Mouse (Mus musculus) heart, adult 18-20 months (tissue): ENCODE measurements around the gene Mxra7. TPM values are rescaled to one million over a fixed set of nuclear protein-coding genes. Genes with fewer than 3 reads are reported as not detected.
A peak's percentile ranks its signal among the peaks of the same experiment; 100 is the strongest.
"Not testable (repeated sequence)": the region's sequence is repeated elsewhere in the genome, so short reads cannot be mapped to it uniquely, and the experiment has no call there.

ENCODE experiments used
- DNase-seq, 2 experiments: peaks; one replicate each; pipeline ENCODE4 v3.0.0; 2021 to 2022; ENCODE audit warnings: mixed read lengths in 1 of 2
- long read RNA-seq, 2 experiments: library from polyadenylated mRNA; stranded (forward); transcript quantifications; one replicate each; pipeline ENCODE4 v2.0.0; 2021
- total RNA-seq, 2 experiments: library from RNA; stranded (reverse); gene quantifications; 2 replicates each; pipeline ENCODE4 v1.2.3; 2021

Gene Mxra7
- total RNA-seq = 10 to 100 TPM; 14.8 to 18.7 TPM
- long read RNA-seq, experiment 1, transcript Mxra7-201 (4 exons, 2,063 nt) = major isoform, 11 of 14 reads
- long read RNA-seq, experiment 1, partial matches to known transcripts = 1 of 14 reads
- long read RNA-seq, experiment 1, other reads (novel, unspliced or antisense) = 0 of 14 reads
- long read RNA-seq, experiment 2, transcript Mxra7-201 (4 exons, 2,063 nt) = major isoform, 5 of 7 reads
- long read RNA-seq, experiment 2, partial matches to known transcripts = 0 of 7 reads
- long read RNA-seq, experiment 2, other reads (novel, unspliced or antisense) = 2 of 7 reads

GRCm38 (mm10) chr11:116827534-116828165, at the start of gene Mxra7:
Gene Mxra7, minus strand, starts transcription at chr11:116828046.
- peak; percentile 91 to 93 for DNase-seq

- no peak for DNase-seq
Observed at GRCm38 (mm10) chr11:116873987-116874386, 46.1 kb upstream of the Mxra7 start.

- DNase-seq = no peak
Observed at GRCm38 (mm10) chr11:116871538-116871937, 43.7 kb upstream of the Mxra7 start.

- no peak for DNase-seq
Observed at GRCm38 (mm10) chr11:116869641-116870040, 41.8 kb upstream of the Mxra7 start.

GRCm38 (mm10) chr11:116869223-116869622, 41.4 kb upstream of the Mxra7 start:
- DNase-seq = no peak

- DNase-seq = peak; percentile 84 to 91
Observed at GRCm38 (mm10) chr11:116868129-116868528, 40.3 kb upstream of the Mxra7 start.

- no peak for DNase-seq
Observed at GRCm38 (mm10) chr11:116865945-116866585, 38.2 kb upstream of the Mxra7 start.

GRCm38 (mm10) chr11:116864444-116864843, 36.6 kb upstream of the Mxra7 start:
- DNase-seq = peak; percentile 53 to 66

- DNase-seq = no peak
Observed at GRCm38 (mm10) chr11:116857183-116857850, 29.5 kb upstream of the Mxra7 start.

- no peak for DNase-seq
Observed at GRCm38 (mm10) chr11:116854279-116854678, 26.4 kb upstream of the Mxra7 start.

- DNase-seq = peak; percentile 98 to 99
Observed at GRCm38 (mm10) chr11:116853512-116853928, 25.7 kb upstream of the Mxra7 start.

- peak; percentile 98 for DNase-seq
Observed at GRCm38 (mm10) chr11:116852891-116853511, 25.2 kb upstream of the Mxra7 start, which contains the start of gene Srsf2. Gene Srsf2, minus strand, starts transcription at chr11:116853094.

- peak; percentile 79 to 89 for DNase-seq
Observed at GRCm38 (mm10) chr11:116852291-116852890, 24.5 kb upstream of the Mxra7 start, which contains the start of gene Mfsd11. Gene Mfsd11, plus strand, starts transcription at chr11:116852440.

- no peak for DNase-seq
Observed at GRCm38 (mm10) chr11:116851576-116852290, 23.9 kb upstream of the Mxra7 start.

- no peak for DNase-seq
Observed at GRCm38 (mm10) chr11:116850833-116851477, 23.1 kb upstream of the Mxra7 start.

GRCm38 (mm10) chr11:116850085-116850484, 22.2 kb upstream of the Mxra7 start:
- no peak for DNase-seq

GRCm38 (mm10) chr11:116849587-116849986, 21.7 kb upstream of the Mxra7 start:
- no peak for DNase-seq

- not testable (repeated sequence) for DNase-seq
Observed at GRCm38 (mm10) chr11:116848877-116849178, 21.0 kb upstream of the Mxra7 start.

- no peak for DNase-seq
Observed at GRCm38 (mm10) chr11:116848086-116848876, 20.4 kb upstream of the Mxra7 start.
